Mouse (Mus musculus) hindbrain, embryonic 13.5 days (tissue): ENCODE results near the gene Gm20388. TPM values are rescaled to one million over a fixed set of nuclear protein-coding genes. Genes with fewer than 3 reads are reported as not detected.
A peak's percentile ranks its signal among the peaks of the same experiment; 100 is the strongest.

Experiments used
- ATAC-seq: fragments of 200-750 bp; cut with Nextera tagmentation; 2 replicates; pipeline ENCODE4 v1.8.0; 2017; ENCODE audit warnings: moderate TSS enrichment; ENCODE audit not compliant: low FRiP score
- H3K27ac ChIP-seq: fragments of 300-500 bp; sonication (generic); 2 replicates; pipeline ENCODE4 v1.5.1; 2015; ENCODE audit warnings: inconsistent platforms, mild to moderate bottlenecking, moderate library complexity
- H3K27me3 ChIP-seq: fragments of 300-500 bp; sonication (generic); 2 replicates; pipeline ENCODE4 v1.6.1; 2015; ENCODE audit warnings: mild to moderate bottlenecking, inconsistent platforms
- H3K36me3 ChIP-seq: fragments of 300-500 bp; sonication (generic); 2 replicates; pipeline ENCODE4 v1.6.1; 2015; ENCODE audit warnings: mild to moderate bottlenecking, inconsistent platforms
- H3K4me1 ChIP-seq: fragments of 300-500 bp; sonication (generic); replicated peaks from 2 replicates; pipeline ENCODE4 v1.6.1; 2015; ENCODE audit warnings: inconsistent platforms
- H3K4me2 ChIP-seq: fragments of 300-500 bp; sonication (generic); 2 replicates; pipeline ENCODE4 v1.6.1; 2015; ENCODE audit warnings: inconsistent platforms, mild to moderate bottlenecking, moderate library complexity
- H3K4me3 ChIP-seq: fragments of 300-500 bp; sonication (generic); 2 replicates; pipeline ENCODE4 v1.5.1; 2015; ENCODE audit warnings: mild to moderate bottlenecking, inconsistent platforms
- H3K9ac ChIP-seq: fragments of 300-500 bp; sonication (generic); 2 replicates; pipeline ENCODE4 v1.6.1; 2015; ENCODE audit warnings: mild to moderate bottlenecking, inconsistent platforms
- H3K9me3 ChIP-seq: fragments of 300-500 bp; sonication (generic); 2 replicates; pipeline ENCODE4 v1.6.1; 2016; ENCODE audit warnings: inconsistent platforms
- WGBS: fragments of 180-500 bp; shearing (Covaris S2); methylation state at CpG from one replicate; pipeline ENCODE4 v1.1.7; 2015; 5-methylcytosine and 5-hydroxymethylcytosine counted together
- polyA plus RNA-seq: library from polyadenylated mRNA; unstranded; fragments of >200 nt; fragmentation: Nextera tagmentation; extraction: Ambion mirVana; gene quantifications from 2 replicates; pipeline ENCODE4 v1.2.1, GENCODE M21; 2015

Gene Gm20388
- polyA plus RNA-seq, 1 experiment from 2014 or later, result 1.9 TPM

DNA sequence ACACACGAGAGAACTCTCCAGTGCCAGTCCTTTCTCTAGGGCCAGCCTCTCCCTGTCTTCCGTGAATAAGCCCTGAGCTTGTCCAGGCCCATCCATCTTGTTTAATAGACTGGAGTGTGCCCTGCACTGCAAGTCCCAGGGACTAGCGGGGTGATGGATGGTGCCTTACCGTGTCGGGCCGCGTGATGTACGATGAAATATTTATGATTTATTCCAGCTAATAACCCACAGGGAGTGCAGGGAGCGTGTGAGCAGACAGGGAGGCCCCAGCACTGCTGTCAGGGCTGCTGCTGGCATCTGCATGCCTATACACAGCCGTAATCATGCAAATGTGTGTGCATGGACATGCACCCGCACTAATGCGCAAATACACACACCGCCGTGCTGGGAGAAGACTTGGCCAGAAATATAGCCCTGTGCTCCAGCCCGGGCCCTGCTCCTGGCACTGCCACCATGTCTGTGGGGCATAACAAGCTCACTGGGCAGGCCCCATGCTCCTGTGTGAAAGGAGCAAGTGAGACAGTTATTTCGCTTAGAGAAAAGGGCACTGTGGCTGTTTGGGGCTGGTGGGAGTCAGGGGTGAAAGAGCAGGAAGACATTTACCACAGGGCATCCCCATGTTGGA, 2901.3 kb downstream of the Gm20388 start:
- ATAC-seq, result peak; percentile 68
- WGBS, result 42% methylated on average over 16 of the region's 16 CpGs
- H3K9ac ChIP-seq, result peak overlapping the region; percentile 59

DNA sequence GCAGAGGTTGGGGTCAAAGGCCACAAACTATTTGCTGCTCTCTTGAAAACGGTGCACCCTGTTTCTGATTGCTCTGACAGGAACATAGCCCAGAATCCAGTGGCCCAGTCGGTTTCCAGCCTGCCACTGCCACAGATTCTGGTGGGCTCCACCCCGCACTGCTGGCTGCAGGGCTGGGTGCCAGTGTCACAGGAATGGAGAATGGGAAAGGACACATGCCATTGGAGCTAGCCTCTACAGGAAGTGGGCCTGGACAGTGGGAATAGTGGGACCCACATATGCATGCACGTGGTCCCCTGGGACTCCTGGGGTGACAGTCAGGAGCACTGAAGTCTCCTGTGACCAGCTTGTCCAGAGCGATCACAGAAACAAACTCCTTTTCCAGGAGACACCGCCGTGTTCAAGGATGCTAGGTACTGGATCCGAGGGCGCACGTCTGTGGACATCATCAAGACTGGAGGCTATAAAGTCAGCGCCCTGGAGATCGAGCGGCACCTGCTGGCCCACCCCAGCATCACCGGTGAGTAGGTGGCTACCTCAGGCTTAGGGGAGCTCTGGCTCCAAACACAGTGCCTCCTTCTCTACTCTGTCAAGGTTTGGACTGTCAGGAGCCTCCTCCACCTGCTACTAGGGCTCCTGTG, 2902.1 kb downstream of the Gm20388 start:
- H3K27ac ChIP-seq, result peak overlapping the region; percentile 91
- H3K4me1 ChIP-seq, result peaks cover 79% of the 10 kb centered on the region
- no peak for ATAC-seq
- no peak overlapping the region for H3K4me2 ChIP-seq
- H3K9ac ChIP-seq, result peak overlapping the region; percentile 59; the same call in 1 of the 2 replicates
- H3K4me3 ChIP-seq, result no peak overlapping the region
- no peaks in the 10 kb centered on the region; the same call in 1 of the 2 replicates for H3K27me3 ChIP-seq
- 75% methylated on average over 14 of the region's 14 CpGs for WGBS
- H3K9me3 ChIP-seq, result no peaks in the 10 kb centered on the region
- H3K36me3 ChIP-seq, result peaks cover 19% of the 10 kb centered on the region

More for the DNA sequence above, 2901.3 kb downstream of the Gm20388 start:
- H3K36me3 ChIP-seq, result peaks cover 19% of the 10 kb centered on the region
- peak overlapping the region; percentile 91 for H3K27ac ChIP-seq
- no peak overlapping the region for H3K4me2 ChIP-seq
- H3K27me3 ChIP-seq, result no peaks in the 10 kb centered on the region; the same call in 1 of the 2 replicates
- peaks cover 79% of the 10 kb centered on the region for H3K4me1 ChIP-seq
- H3K9me3 ChIP-seq, result no peaks in the 10 kb centered on the region
- no peak overlapping the region for H3K4me3 ChIP-seq

DNA sequence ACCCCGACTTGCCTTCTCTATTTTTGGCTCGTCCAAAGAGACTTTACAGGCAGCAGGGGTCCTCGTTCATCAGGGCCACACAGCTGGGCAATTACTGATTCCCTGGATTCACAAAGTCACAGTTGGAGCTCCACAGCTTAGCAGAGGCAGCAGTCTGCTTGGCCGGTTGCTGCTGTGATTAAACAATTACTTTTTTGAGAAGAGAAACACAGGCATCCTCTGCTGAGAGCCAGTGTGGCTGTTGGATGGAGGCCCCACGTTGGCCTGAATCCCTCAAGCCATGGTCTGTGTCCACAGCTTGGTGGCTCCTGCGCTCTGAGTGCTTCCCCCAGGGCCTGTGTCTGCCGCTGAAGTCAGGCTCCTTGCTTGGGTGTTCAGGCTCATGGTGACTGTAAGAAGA, 2904.0 kb downstream of the Gm20388 start:
- H3K27me3 ChIP-seq, result peaks cover 3% of the 10 kb centered on the region; the same call in 1 of the 2 replicates
- no peak for ATAC-seq
- H3K9me3 ChIP-seq, result no peaks in the 10 kb centered on the region
- 14% methylated on average over 7 of the region's 7 CpGs for WGBS
- H3K4me1 ChIP-seq, result peaks cover 76% of the 10 kb centered on the region
- peak overlapping the region; percentile 29 for H3K9ac ChIP-seq
- peaks cover 23% of the 10 kb centered on the region for H3K36me3 ChIP-seq
- H3K27ac ChIP-seq, result peak overlapping the region; percentile 53; the same call in 1 of the 2 replicates
- H3K4me3 ChIP-seq, result no peak overlapping the region
- no peak overlapping the region for H3K4me2 ChIP-seq

DNA sequence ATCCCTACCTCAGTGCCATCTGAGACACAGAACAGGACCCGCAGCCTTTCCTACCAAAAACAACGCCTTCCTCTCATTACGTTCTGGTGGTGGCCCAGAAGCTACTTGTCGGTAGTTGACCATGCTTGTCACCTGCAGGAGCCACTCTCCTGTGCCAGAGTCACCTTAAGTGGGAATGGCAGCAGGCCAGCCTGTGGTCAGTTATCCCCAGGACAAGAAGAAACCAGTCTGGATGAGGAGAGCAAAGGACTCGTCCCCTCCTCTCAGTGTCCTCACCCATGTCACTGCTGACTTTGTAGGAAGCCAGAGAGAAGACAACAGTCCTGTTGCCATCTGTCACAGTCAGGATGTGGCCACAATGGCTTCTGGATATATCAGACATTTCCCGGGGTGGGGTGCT, 2906.3 kb downstream of the Gm20388 start:
- WGBS, result 89% methylated on average over 6 of the region's 6 CpGs
- no peak for ATAC-seq
- H3K9ac ChIP-seq, result no peak overlapping the region

DNA sequence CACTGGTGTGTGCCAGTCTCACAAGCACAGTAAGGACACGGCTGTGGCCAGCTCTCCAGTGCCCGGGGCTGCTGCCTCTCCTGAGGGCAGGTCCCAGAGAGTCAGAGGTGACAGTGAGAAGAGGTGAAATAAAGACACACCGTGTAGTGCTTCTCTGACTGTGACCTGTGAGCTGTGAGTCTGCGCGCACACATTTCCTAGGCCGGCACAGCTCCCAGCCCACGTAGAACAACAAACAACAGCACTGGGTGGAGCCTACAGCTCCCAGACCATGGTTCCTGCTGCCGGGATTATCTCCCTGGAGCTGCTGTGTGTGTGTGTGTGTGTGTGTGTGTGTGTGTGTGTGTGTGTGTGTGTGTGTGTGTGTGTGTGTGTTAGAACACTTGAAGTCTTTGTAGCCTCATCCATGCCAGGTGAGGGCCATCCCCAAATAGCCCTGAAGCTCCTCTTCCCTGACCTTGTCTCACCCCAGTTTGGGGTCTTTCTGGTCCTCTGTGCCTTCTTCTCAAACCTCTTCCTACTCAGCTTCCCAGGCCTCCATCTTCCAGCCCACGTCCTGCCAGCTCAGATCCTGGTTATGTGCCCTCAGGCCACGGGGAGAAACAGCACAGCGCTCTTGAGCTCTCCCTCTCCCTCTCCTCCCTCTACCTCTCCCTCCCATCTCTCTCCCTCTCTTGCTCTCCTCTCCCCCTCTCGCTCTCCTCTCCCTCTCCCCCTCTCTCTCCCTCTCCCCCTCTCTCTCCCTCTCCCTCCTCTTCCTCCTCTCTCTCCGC, 2907.3 kb downstream of the Gm20388 start:
- Histone ChIP-seq H3K27ac (no peak overlapping the region), H3K9me3 (no peaks in the 10 kb centered on the region)
- 37% methylated on average over 13 of the region's 13 CpGs for WGBS

More for the DNA sequence above, 2906.3 kb downstream of the Gm20388 start:
- no peak overlapping the region for H3K4me3 ChIP-seq
- peaks cover 3% of the 10 kb centered on the region; the same call in 1 of the 2 replicates for H3K27me3 ChIP-seq
- no peak overlapping the region for H3K27ac ChIP-seq
- H3K4me2 ChIP-seq, result no peak overlapping the region
- H3K36me3 ChIP-seq, result peaks cover 23% of the 10 kb centered on the region
- H3K4me1 ChIP-seq, result peaks cover 55% of the 10 kb centered on the region
- H3K9me3 ChIP-seq, result no peaks in the 10 kb centered on the region

DNA sequence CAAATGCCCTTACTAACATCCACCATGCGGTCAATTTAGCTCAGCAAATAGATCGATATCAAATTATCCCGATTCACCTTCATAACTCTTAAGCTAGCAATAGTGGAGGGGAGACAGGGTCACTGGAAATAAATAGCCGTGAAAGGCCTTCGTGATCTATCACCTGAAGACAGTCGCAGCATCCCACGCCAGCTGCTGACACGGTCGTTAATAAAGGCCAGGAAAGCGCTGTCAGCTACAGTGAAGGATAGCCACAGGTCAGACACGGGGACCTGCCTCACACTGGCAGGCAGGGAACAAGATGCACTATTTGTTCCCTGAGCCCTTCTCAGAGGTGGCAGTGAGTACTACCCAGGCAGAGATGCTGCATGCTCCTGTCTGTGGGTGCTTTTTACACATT, 2909.1 kb downstream of the Gm20388 start:
- Histone ChIP-seq H3K4me2 (no peak overlapping the region), H3K4me1 (peaks cover 30% of the 10 kb centered on the region), H3K27ac (peak overlapping the region; percentile 25), H3K9me3 (no peaks in the 10 kb centered on the region), H3K36me3 (peaks cover 11% of the 10 kb centered on the region), H3K4me3 (no peak overlapping the region), H3K9ac (no peak overlapping the region; the same call in 1 of the 2 replicates), H3K27me3 (peaks cover 3% of the 10 kb centered on the region; the same call in 1 of the 2 replicates)
- 52% methylated on average over 11 of the region's 11 CpGs for WGBS
- no peak for ATAC-seq

More for the DNA sequence above, 2907.3 kb downstream of the Gm20388 start:
- no peak overlapping the region for H3K9ac ChIP-seq
- H3K27me3 ChIP-seq, result peaks cover 3% of the 10 kb centered on the region; the same call in 1 of the 2 replicates
- H3K4me2 ChIP-seq, result no peak overlapping the region
- no peak for ATAC-seq
- H3K4me1 ChIP-seq, result peaks cover 46% of the 10 kb centered on the region
- peaks cover 23% of the 10 kb centered on the region for H3K36me3 ChIP-seq
- no peak overlapping the region for H3K4me3 ChIP-seq

DNA sequence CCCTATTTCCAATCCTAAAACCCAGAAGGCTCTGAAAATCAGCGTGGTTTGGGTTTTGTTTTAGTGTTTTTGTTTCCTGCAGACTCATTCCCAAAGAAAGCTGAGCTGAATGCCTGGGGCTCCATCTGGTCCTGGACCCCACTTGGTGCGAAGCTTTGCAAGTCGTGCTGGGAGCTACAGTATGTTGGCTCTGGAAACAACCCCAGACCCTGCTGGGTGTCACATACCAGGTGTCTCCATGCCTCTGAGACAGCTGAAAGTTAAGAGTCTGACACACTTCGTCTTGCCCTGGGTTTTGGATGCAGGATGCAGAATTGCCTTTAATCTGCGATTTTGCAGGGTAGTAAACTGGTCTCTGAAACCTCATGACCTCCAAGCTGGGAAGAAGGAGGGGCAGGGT, 2913.9 kb downstream of the Gm20388 start:
- peak overlapping the region; percentile 40; the same call in 1 of the 2 replicates for H3K27ac ChIP-seq

DNA sequence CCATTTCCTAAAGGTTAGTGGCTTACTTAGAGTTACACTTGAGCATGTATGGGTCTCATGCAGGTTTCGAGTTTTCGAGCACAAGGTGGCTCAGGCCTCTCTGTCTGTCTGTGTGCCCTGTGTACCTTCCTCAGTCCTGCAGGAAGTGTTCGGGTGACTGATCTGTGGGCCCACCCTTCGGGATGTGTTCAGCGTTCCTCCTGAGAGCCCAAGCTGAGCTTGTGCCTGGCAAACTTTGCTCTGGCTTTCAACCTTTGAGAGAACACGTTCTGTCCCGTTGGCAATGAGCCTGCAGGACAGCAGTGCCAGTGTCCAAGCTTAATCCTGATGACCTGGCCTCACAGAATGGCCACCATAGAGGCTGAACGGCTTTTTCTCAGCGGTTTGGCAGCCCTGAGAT, 2914.3 kb downstream of the Gm20388 start:
- H3K4me3 ChIP-seq, result no peak overlapping the region
- H3K4me2 ChIP-seq, result no peak overlapping the region
- H3K27me3 ChIP-seq, result 0 out of 2 replicates have a peak, but pooled peaks cover 2% of the 10 kb centered on the region
- ATAC-seq, result no peak
- H3K9me3 ChIP-seq, result no peaks in the 10 kb centered on the region
- H3K27ac ChIP-seq, result 0 out of 2 replicates have a peak overlapping the region, but pooled peaks have one; percentile 18
- H3K36me3 ChIP-seq, result no peaks in the 10 kb centered on the region
- 80% methylated on average over 9 of the region's 9 CpGs for WGBS
- H3K9ac ChIP-seq, result no peak overlapping the region
- H3K4me1 ChIP-seq, result peaks cover 26% of the 10 kb centered on the region

More for the DNA sequence above, 2913.9 kb downstream of the Gm20388 start:
- H3K36me3 ChIP-seq, result no peaks in the 10 kb centered on the region
- H3K9ac ChIP-seq, result no peak overlapping the region
- 37% methylated on average over 5 of the region's 5 CpGs for WGBS
- peaks cover 26% of the 10 kb centered on the region for H3K4me1 ChIP-seq
- H3K4me3 ChIP-seq, result no peak overlapping the region
- H3K27me3 ChIP-seq, result 0 out of 2 replicates have a peak, but pooled peaks cover 2% of the 10 kb centered on the region
- ATAC-seq, result no peak
- no peak overlapping the region for H3K4me2 ChIP-seq
- no peaks in the 10 kb centered on the region for H3K9me3 ChIP-seq

DNA sequence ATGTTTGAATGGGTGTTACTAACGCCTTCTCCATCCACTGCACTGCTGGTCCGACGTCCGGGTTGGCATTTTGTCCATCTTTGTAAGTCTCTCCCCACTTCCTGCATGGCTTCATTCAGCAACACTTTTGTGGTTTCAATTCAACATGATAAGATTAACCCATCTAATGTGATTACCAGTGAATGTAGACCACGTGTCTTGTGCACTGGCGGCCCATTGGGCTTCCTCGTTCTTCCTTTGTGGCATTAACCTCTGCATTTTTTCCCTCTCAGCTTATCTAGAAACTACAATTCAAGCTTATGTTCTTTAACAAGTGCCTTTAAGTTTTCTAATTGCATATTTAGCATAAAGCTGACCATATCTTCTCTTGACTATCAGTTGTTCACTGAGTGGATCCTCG, 2914.8 kb downstream of the Gm20388 start:
- no peak overlapping the region for H3K4me3 ChIP-seq
- no peak overlapping the region for H3K4me2 ChIP-seq
- H3K27me3 ChIP-seq, result 0 out of 2 replicates have a peak, but pooled peaks cover 2% of the 10 kb centered on the region
- H3K4me1 ChIP-seq, result peaks cover 29% of the 10 kb centered on the region
- WGBS, result 83% methylated on average over 8 of the region's 8 CpGs
- H3K27ac ChIP-seq, result no peak overlapping the region
- H3K9ac ChIP-seq, result no peak overlapping the region
- H3K36me3 ChIP-seq, result no peaks in the 10 kb centered on the region
- no peaks in the 10 kb centered on the region for H3K9me3 ChIP-seq
- ATAC-seq, result no peak

DNA sequence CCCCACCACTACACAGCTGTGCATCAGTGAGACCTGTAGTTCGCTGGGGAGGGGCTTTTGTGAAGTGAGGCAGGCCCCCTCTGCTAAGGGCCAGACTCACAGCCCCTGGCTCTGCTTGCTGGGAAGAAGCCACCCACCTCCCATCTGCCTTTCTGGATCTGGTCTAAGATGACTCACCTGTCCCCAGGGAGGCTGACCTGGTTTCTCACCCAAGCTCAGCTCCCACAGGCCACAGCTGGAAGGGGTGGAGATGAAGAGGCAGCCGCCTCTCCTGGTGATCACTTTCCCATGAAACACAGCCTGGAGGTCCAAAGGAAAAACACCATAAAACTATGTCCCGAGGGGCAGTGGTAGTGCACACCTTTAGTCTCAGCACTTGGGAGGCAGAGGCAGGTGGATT, 2918.8 kb downstream of the Gm20388 start:
- Histone ChIP-seq H3K4me1 (peaks cover 32% of the 10 kb centered on the region), H3K4me2 (no peak overlapping the region), H3K9ac (0 out of 2 replicates have a peak overlapping the region, but pooled peaks have one; percentile 19), H3K27ac (no peak overlapping the region), H3K4me3 (no peak overlapping the region), H3K27me3 (0 out of 2 replicates have a peak, but pooled peaks cover 2% of the 10 kb centered on the region), H3K36me3 (no peaks in the 10 kb centered on the region), H3K9me3 (no peaks in the 10 kb centered on the region)
- 72% methylated on average over 3 of the region's 3 CpGs for WGBS
- no peak for ATAC-seq

DNA sequence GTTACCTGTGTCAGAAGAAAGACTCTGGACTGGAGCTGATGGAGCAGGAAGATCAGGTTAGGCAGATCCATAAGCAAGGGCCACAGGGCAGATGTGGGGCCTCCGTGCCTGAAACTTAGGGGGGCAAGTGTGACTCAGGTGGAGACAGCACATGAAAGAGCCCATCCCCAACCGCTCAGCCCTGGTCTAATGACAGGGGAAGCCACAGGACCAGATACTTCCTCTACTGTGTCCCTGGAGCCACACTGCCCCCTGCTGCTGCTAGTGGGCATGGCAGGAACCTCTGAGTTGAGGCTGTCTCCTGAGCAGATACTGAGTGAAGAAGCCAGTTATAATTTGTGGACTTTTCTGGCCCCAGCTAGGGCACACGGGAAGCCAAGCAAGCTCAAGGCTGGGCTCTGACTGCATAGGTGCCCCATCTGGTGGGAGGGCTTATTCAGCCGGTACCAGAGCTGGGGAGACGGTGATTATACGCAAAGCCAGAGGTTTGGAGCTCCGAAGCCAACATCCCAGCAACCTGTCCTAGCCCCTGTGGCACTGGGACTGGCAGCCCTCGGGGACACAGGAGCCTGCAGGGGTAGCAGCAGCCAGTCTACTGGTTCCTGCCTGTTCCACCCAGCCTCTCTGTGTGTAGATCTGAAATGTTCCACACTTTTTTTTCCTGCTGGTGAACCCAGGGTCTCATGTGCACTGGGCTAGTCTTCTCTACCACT, 2919.9 kb downstream of the Gm20388 start:
- Histone ChIP-seq H3K4me1 (peaks cover 23% of the 10 kb centered on the region), H3K9me3 (no peaks in the 10 kb centered on the region), H3K4me3 (no peak overlapping the region), H3K27ac (no peak overlapping the region), H3K27me3 (no peaks in the 10 kb centered on the region), H3K4me2 (peak overlapping the region; percentile 2; the same call in 1 of the 2 replicates), H3K9ac (peak overlapping the region; percentile 35; the same call in 1 of the 2 replicates), H3K36me3 (no peaks in the 10 kb centered on the region)
- ATAC-seq, result peak; percentile 82
- 39% methylated on average over 8 of the region's 8 CpGs for WGBS
